Mouse (Mus musculus): ENCODE results near the gene BC024978.

BC024978 gene

GRCm38 (mm10) chr7:27195681-27196611 lies at the start of gene BC024978, which contains the start of gene Snrpa:
BC024978 (plus strand) TSS chr7:27195781.
Snrpa (minus strand) TSS chr7:27196271.
- DNase-seq (ENCODE audit: low read depth, low spot score) = peak; percentile 100

GRCm38 (mm10) chr7:27153205-27153764 lies 42.3 kb upstream of the BC024978 start, which contains the start of gene Cyp2t4:
Cyp2t4 (plus strand) TSS chr7:27153714.
- DNase-seq (ENCODE audit: low read depth, low spot score) = no peak

- no peak for DNase-seq (ENCODE audit: low read depth, low spot score)
Observed at GRCm38 (mm10) chr7:27156005-27156404, 39.6 kb upstream of the BC024978 start.

GRCm38 (mm10) chr7:27158171-27158570 lies 37.4 kb upstream of the BC024978 start:
- DNase-seq (ENCODE audit: low read depth, low spot score) = no peak

- DNase-seq (ENCODE audit: low read depth, low spot score) = no peak
Observed at GRCm38 (mm10) chr7:27159256-27159655, 36.3 kb upstream of the BC024978 start.

GRCm38 (mm10) chr7:27159882-27160281 lies 35.7 kb upstream of the BC024978 start:
- peak; percentile 88 for DNase-seq (ENCODE audit: low read depth, low spot score)

GRCm38 (mm10) chr7:27160921-27161320 lies 34.7 kb upstream of the BC024978 start:
- no peak for DNase-seq (ENCODE audit: low read depth, low spot score)

GRCm38 (mm10) chr7:27161744-27162143 lies 33.8 kb upstream of the BC024978 start:
- DNase-seq (ENCODE audit: low read depth, low spot score) = peak; percentile 70

GRCm38 (mm10) chr7:27162780-27163449 lies 32.7 kb upstream of the BC024978 start:
- DNase-seq (ENCODE audit: low read depth, low spot score) = no peak

GRCm38 (mm10) chr7:27163450-27163805 lies 32.2 kb upstream of the BC024978 start:
- no peak for DNase-seq (ENCODE audit: low read depth, low spot score)

GRCm38 (mm10) chr7:27164112-27164947 lies 31.3 kb upstream of the BC024978 start:
- no peak for DNase-seq (ENCODE audit: low read depth, low spot score)

- no peak for DNase-seq (ENCODE audit: low read depth, low spot score)
Observed at GRCm38 (mm10) chr7:27165007-27165655, 30.4 kb upstream of the BC024978 start.

GRCm38 (mm10) chr7:27165696-27166095 lies 29.9 kb upstream of the BC024978 start:
- DNase-seq (ENCODE audit: low read depth, low spot score) = no peak

GRCm38 (mm10) chr7:27166229-27166613 lies 29.4 kb upstream of the BC024978 start:
- DNase-seq (ENCODE audit: low read depth, low spot score) = peak; percentile 72

GRCm38 (mm10) chr7:27166614-27167474 lies 28.7 kb upstream of the BC024978 start, which contains the start of gene Egln2:
Egln2 (minus strand) TSS chr7:27166802.
- peak; percentile 85 for DNase-seq (ENCODE audit: low read depth, low spot score)

GRCm38 (mm10) chr7:27167475-27168094 lies 28.0 kb upstream of the BC024978 start:
- DNase-seq (ENCODE audit: low read depth, low spot score) = no peak

GRCm38 (mm10) chr7:27168371-27168770 lies 27.2 kb upstream of the BC024978 start:
- DNase-seq (ENCODE audit: low read depth, low spot score) = no peak

- no peak for DNase-seq (ENCODE audit: low read depth, low spot score)
Observed at GRCm38 (mm10) chr7:27170981-27171380, 24.6 kb upstream of the BC024978 start.

GRCm38 (mm10) chr7:27174496-27174895 lies 21.1 kb upstream of the BC024978 start:
- no peak for DNase-seq (ENCODE audit: low read depth, low spot score)

Data from 3T3-L1 (cell line).